Mouse (Mus musculus): ENCODE results near the gene Slc11a2. TPM values are rescaled to one million over a fixed set of nuclear protein-coding genes. Genes with fewer than 3 reads are reported as not detected.
A peak's percentile ranks its signal among the peaks of the same experiment; 100 is the strongest.

Gene Slc11a2
- polyA plus RNA-seq, 1 experiment from 2014 or later, result 22.3 TPM

- ATAC-seq (ENCODE audit: low read depth), result no peak
- H3K4me3 ChIP-seq (ENCODE audit: low read length), result no peak overlapping the region
- no peaks in the 10 kb centered on the region for H3K27me3 ChIP-seq (ENCODE audit: control insufficient read depth, insufficient read depth, low read depth, low read length)
- H3K9ac ChIP-seq (ENCODE audit: low read length), result no peak overlapping the region
- H3K27ac ChIP-seq (ENCODE audit: low read length), result no peak overlapping the region
- no peak overlapping the region for H3K4me2 ChIP-seq (ENCODE audit: low read depth, low read length)
- H3K9me3 ChIP-seq (ENCODE audit: control insufficient read depth, low read length), result no peaks in the 10 kb centered on the region
- H3K4me1 ChIP-seq (replicated peaks; ENCODE audit: control insufficient read depth, insufficient read depth, low read length), result no peaks in the 10 kb centered on the region
- peaks cover 7% of the 10 kb centered on the region; the same call in 1 of the 2 replicates for H3K36me3 ChIP-seq (ENCODE audit: control insufficient read depth, insufficient read depth, low read length)
- 90% methylated on average over 13 of the region's 13 CpGs for WGBS
These were observed 9.9 kb downstream of the Slc11a2 start for GRCm38 (mm10) chr15:100414942-100415341.

- Histone ChIP-seq H3K4me1 (replicated peaks; ENCODE audit: control insufficient read depth, insufficient read depth, low read length) (no peaks in the 10 kb centered on the region), H3K9me3 (ENCODE audit: control insufficient read depth, low read length) (no peaks in the 10 kb centered on the region), H3K27ac (ENCODE audit: low read length) (no peak overlapping the region), H3K27me3 (ENCODE audit: control insufficient read depth, insufficient read depth, low read depth, low read length) (no peaks in the 10 kb centered on the region), H3K36me3 (ENCODE audit: control insufficient read depth, insufficient read depth, low read length) (peaks cover 8% of the 10 kb centered on the region; the same call in 1 of the 2 replicates), H3K4me3 (ENCODE audit: low read length) (no peak overlapping the region), H3K9ac (ENCODE audit: low read length) (no peak overlapping the region), H3K4me2 (ENCODE audit: low read depth, low read length) (no peak overlapping the region)
- no peak for ATAC-seq (ENCODE audit: low read depth)
- WGBS, result 54% methylated on average over 4 of the region's 4 CpGs
These were observed 10.9 kb downstream of the Slc11a2 start for GRCm38 (mm10) chr15:100414011-100414410.

- no peak overlapping the region for H3K4me3 ChIP-seq (ENCODE audit: low read length)
- H3K27me3 ChIP-seq (ENCODE audit: control insufficient read depth, insufficient read depth, low read depth, low read length), result no peaks in the 10 kb centered on the region
- peaks cover 8% of the 10 kb centered on the region for H3K36me3 ChIP-seq (ENCODE audit: control insufficient read depth, insufficient read depth, low read length)
- 77% methylated on average over 4 of the region's 5 CpGs for WGBS
- no peak overlapping the region for H3K27ac ChIP-seq (ENCODE audit: low read length)
- H3K9me3 ChIP-seq (ENCODE audit: control insufficient read depth, low read length), result no peaks in the 10 kb centered on the region
- no peaks in the 10 kb centered on the region for H3K4me1 ChIP-seq (replicated peaks; ENCODE audit: control insufficient read depth, insufficient read depth, low read length)
- no peak overlapping the region for H3K9ac ChIP-seq (ENCODE audit: low read length)
- no peak for ATAC-seq (ENCODE audit: low read depth)
- no peak overlapping the region for H3K4me2 ChIP-seq (ENCODE audit: low read depth, low read length)
These were observed 11.6 kb downstream of the Slc11a2 start for GRCm38 (mm10) chr15:100413306-100413705.

- no peak for ATAC-seq (ENCODE audit: low read depth)
- Histone ChIP-seq H3K27ac (ENCODE audit: low read length) (no peak overlapping the region), H3K9me3 (ENCODE audit: control insufficient read depth, low read length) (no peaks in the 10 kb centered on the region), H3K4me1 (replicated peaks; ENCODE audit: control insufficient read depth, insufficient read depth, low read length) (no peaks in the 10 kb centered on the region), H3K4me2 (ENCODE audit: low read depth, low read length) (no peak overlapping the region), H3K9ac (ENCODE audit: low read length) (no peak overlapping the region), H3K4me3 (ENCODE audit: low read length) (no peak overlapping the region), H3K36me3 (ENCODE audit: control insufficient read depth, insufficient read depth, low read length) (peaks cover 8% of the 10 kb centered on the region), H3K27me3 (ENCODE audit: control insufficient read depth, insufficient read depth, low read depth, low read length) (no peaks in the 10 kb centered on the region)
- WGBS, result 71% methylated on average over 5 of the region's 5 CpGs
These were observed 13.1 kb downstream of the Slc11a2 start for GRCm38 (mm10) chr15:100411731-100412130.

- ATAC-seq (ENCODE audit: low read depth), result 0 out of 2 replicates have a peak, but pooled peaks have one; percentile 26
These were observed 13.8 kb downstream of the Slc11a2 start for GRCm38 (mm10) chr15:100410918-100411672.

GRCm38 (mm10) chr15:100406088-100406487 lies 18.8 kb downstream of the Slc11a2 start:
- no peak overlapping the region for H3K4me3 ChIP-seq (ENCODE audit: low read length)
- 66% methylated on average over 5 of the region's 5 CpGs for WGBS
- no peak overlapping the region for H3K9ac ChIP-seq (ENCODE audit: low read length)
- no peak overlapping the region for H3K4me2 ChIP-seq (ENCODE audit: low read depth, low read length)
- H3K9me3 ChIP-seq (ENCODE audit: control insufficient read depth, low read length), result no peaks in the 10 kb centered on the region
- H3K36me3 ChIP-seq (ENCODE audit: control insufficient read depth, insufficient read depth, low read length), result peaks cover 6% of the 10 kb centered on the region; the same call in 1 of the 2 replicates
- H3K27me3 ChIP-seq (ENCODE audit: control insufficient read depth, insufficient read depth, low read depth, low read length), result no peaks in the 10 kb centered on the region
- ATAC-seq (ENCODE audit: low read depth), result no peak
- no peak overlapping the region for H3K27ac ChIP-seq (ENCODE audit: low read length)
- H3K4me1 ChIP-seq (replicated peaks; ENCODE audit: control insufficient read depth, insufficient read depth, low read length), result no peaks in the 10 kb centered on the region

More at GRCm38 (mm10) chr15:100410918-100411672, 13.8 kb downstream of the Slc11a2 start:
- H3K4me2 ChIP-seq (ENCODE audit: low read depth, low read length), result no peak overlapping the region
- H3K4me3 ChIP-seq (ENCODE audit: low read length), result no peak overlapping the region
- H3K9me3 ChIP-seq (ENCODE audit: control insufficient read depth, low read length), result no peaks in the 10 kb centered on the region
- no peaks in the 10 kb centered on the region for H3K27me3 ChIP-seq (ENCODE audit: control insufficient read depth, insufficient read depth, low read depth, low read length)
- H3K36me3 ChIP-seq (ENCODE audit: control insufficient read depth, insufficient read depth, low read length), result peaks cover 8% of the 10 kb centered on the region
- 53% methylated on average over 14 of the region's 14 CpGs for WGBS
- no peaks in the 10 kb centered on the region for H3K4me1 ChIP-seq (replicated peaks; ENCODE audit: control insufficient read depth, insufficient read depth, low read length)
- no peak overlapping the region for H3K9ac ChIP-seq (ENCODE audit: low read length)
- no peak overlapping the region for H3K27ac ChIP-seq (ENCODE audit: low read length)

- H3K36me3 ChIP-seq (ENCODE audit: control insufficient read depth, insufficient read depth, low read length), result peaks cover 17% of the 10 kb centered on the region
- no peaks in the 10 kb centered on the region for H3K27me3 ChIP-seq (ENCODE audit: control insufficient read depth, insufficient read depth, low read depth, low read length)
- H3K4me2 ChIP-seq (ENCODE audit: low read depth, low read length), result no peak overlapping the region
- H3K4me3 ChIP-seq (ENCODE audit: low read length), result no peak overlapping the region
- no peak overlapping the region for H3K9ac ChIP-seq (ENCODE audit: low read length)
- no peaks in the 10 kb centered on the region for H3K9me3 ChIP-seq (ENCODE audit: control insufficient read depth, low read length)
- WGBS, result 89% methylated on average over 16 of the region's 16 CpGs
- no peak overlapping the region for H3K27ac ChIP-seq (ENCODE audit: low read length)
- no peak for ATAC-seq (ENCODE audit: low read depth)
- H3K4me1 ChIP-seq (replicated peaks; ENCODE audit: control insufficient read depth, insufficient read depth, low read length), result no peaks in the 10 kb centered on the region
These were observed 21.4 kb downstream of the Slc11a2 start for GRCm38 (mm10) chr15:100403318-100404000.

GRCm38 (mm10) chr15:100402798-100403197 lies 22.1 kb downstream of the Slc11a2 start:
- peaks cover 17% of the 10 kb centered on the region for H3K36me3 ChIP-seq (ENCODE audit: control insufficient read depth, insufficient read depth, low read length)
- 76% methylated on average over 4 of the region's 4 CpGs for WGBS
- H3K9me3 ChIP-seq (ENCODE audit: control insufficient read depth, low read length), result no peaks in the 10 kb centered on the region
- H3K4me3 ChIP-seq (ENCODE audit: low read length), result no peak overlapping the region
- no peak for ATAC-seq (ENCODE audit: low read depth)
- no peaks in the 10 kb centered on the region for H3K27me3 ChIP-seq (ENCODE audit: control insufficient read depth, insufficient read depth, low read depth, low read length)
- H3K4me2 ChIP-seq (ENCODE audit: low read depth, low read length), result no peak overlapping the region
- H3K9ac ChIP-seq (ENCODE audit: low read length), result no peak overlapping the region
- H3K4me1 ChIP-seq (replicated peaks; ENCODE audit: control insufficient read depth, insufficient read depth, low read length), result no peaks in the 10 kb centered on the region
- H3K27ac ChIP-seq (ENCODE audit: low read length), result no peak overlapping the region

GRCm38 (mm10) chr15:100402347-100402746 lies 22.5 kb downstream of the Slc11a2 start:
- no peaks in the 10 kb centered on the region for H3K4me1 ChIP-seq (replicated peaks; ENCODE audit: control insufficient read depth, insufficient read depth, low read length)
- H3K9ac ChIP-seq (ENCODE audit: low read length), result no peak overlapping the region
- H3K36me3 ChIP-seq (ENCODE audit: control insufficient read depth, insufficient read depth, low read length), result peaks cover 21% of the 10 kb centered on the region
- no peaks in the 10 kb centered on the region for H3K9me3 ChIP-seq (ENCODE audit: control insufficient read depth, low read length)
- no peaks in the 10 kb centered on the region for H3K27me3 ChIP-seq (ENCODE audit: control insufficient read depth, insufficient read depth, low read depth, low read length)
- ATAC-seq (ENCODE audit: low read depth), result no peak
- no peak overlapping the region for H3K27ac ChIP-seq (ENCODE audit: low read length)
- H3K4me3 ChIP-seq (ENCODE audit: low read length), result no peak overlapping the region
- 78% methylated on average over 14 of the region's 14 CpGs for WGBS
- no peak overlapping the region for H3K4me2 ChIP-seq (ENCODE audit: low read depth, low read length)

All from lung, embryonic 16.5 days (tissue).